Mouse (Mus musculus) intestine, postnatal 0 days (tissue): Measurements from ENCODE around the gene Ppp4r3a. TPM values are rescaled to one million over a fixed set of nuclear protein-coding genes. Genes with fewer than 3 reads are reported as not detected.

Source experiments
- ATAC-seq: fragments of 200-750 bp; cut with Nextera tagmentation; 2 replicates; pipeline ENCODE4 v1.8.0; 2017; ENCODE audit warnings: mild to moderate bottlenecking, moderate TSS enrichment, moderate library complexity
- H3K27ac ChIP-seq: fragments of 300-500 bp; sonication (generic); 2 replicates; pipeline ENCODE4 v1.5.1; 2014; ENCODE audit warnings: mild to moderate bottlenecking, low read depth, low read length, moderate library complexity
- H3K27me3 ChIP-seq: fragments of 300-500 bp; sonication (generic); replicated peaks from 2 replicates; pipeline ENCODE4 v1.6.1; 2014; ENCODE audit warnings: low read length, mixed read lengths; ENCODE audit not compliant: control insufficient read depth, insufficient read depth
- H3K36me3 ChIP-seq: fragments of 300-500 bp; sonication (generic); 2 replicates; pipeline ENCODE4 v1.6.1; 2014; ENCODE audit warnings: mild to moderate bottlenecking, moderate library complexity; ENCODE audit not compliant: control insufficient read depth, insufficient read depth
- H3K4me1 ChIP-seq: fragments of 300-500 bp; sonication (generic); replicated peaks from 2 replicates; pipeline ENCODE4 v1.6.1; 2014; ENCODE audit warnings: antibody characterized with exemption, low read length, mixed read lengths; ENCODE audit not compliant: control insufficient read depth, insufficient read depth
- H3K4me2 ChIP-seq: fragments of 300-500 bp; sonication (generic); replicated peaks from 2 replicates; pipeline ENCODE4 v1.6.1; 2014; ENCODE audit warnings: low read depth, mild to moderate bottlenecking, moderate library complexity
- H3K4me3 ChIP-seq: fragments of 300-500 bp; sonication (generic); 2 replicates; pipeline ENCODE4 v1.5.1; 2014; ENCODE audit warnings: low read depth, low read length
- H3K9ac ChIP-seq: fragments of 300-500 bp; sonication (generic); 2 replicates; pipeline ENCODE4 v1.6.1; 2014; ENCODE audit warnings: mild to moderate bottlenecking, low read depth, low read length
- H3K9me3 ChIP-seq: fragments of 300-500 bp; sonication (generic); 2 replicates; pipeline ENCODE4 v1.6.1; 2016; ENCODE audit warnings: mixed run types; ENCODE audit not compliant: control insufficient read depth
- CTCF ChIP-seq: sonication (generic); IDR thresholded peaks from 2 replicates; pipeline ENCODE4 v1.5.1; 2016; ENCODE audit warnings: low read depth, mild to moderate bottlenecking, control low read depth, antibody characterized with exemption, moderate library complexity
- WGBS: fragments of 180-500 bp; shearing (Covaris S2); extraction: QIAGEN DNeasy Blood & Tissue Kit; methylation state at CpG from one replicate; pipeline ENCODE4 v1.1.7; 2014; 5-methylcytosine and 5-hydroxymethylcytosine counted together
- polyA plus RNA-seq: library from polyadenylated mRNA; unstranded; fragments of >200 nt; fragmentation: Nextera tagmentation; extraction: Ambion mirVana; gene quantifications from 2 replicates; pipeline ENCODE4 v1.2.1, GENCODE M21; 2015

The Ppp4r3a gene
- polyA plus RNA-seq, 1 experiment from 2014 or later: 18.4 TPM

DNA sequence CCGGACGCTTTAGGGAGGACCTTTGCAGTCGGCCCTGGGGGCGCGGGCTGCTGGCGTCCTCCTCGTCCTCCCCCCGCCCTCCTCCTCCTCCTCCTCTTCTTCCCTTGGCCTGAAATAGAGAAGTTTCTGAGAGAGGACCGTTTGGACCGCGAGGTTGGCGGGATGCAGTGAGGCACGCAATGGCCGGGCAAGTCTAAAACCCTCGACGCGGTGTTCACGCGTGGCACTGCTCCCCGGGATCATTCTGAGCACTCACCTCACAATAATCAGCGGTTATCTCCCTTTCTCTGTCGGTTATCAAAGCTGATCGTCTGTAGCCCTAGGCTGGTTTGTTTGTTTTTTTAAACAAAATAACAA, 315 bp upstream of the Ppp4r3a start:
- H3K9ac ChIP-seq: peak overlapping the region; percentile 91

DNA sequence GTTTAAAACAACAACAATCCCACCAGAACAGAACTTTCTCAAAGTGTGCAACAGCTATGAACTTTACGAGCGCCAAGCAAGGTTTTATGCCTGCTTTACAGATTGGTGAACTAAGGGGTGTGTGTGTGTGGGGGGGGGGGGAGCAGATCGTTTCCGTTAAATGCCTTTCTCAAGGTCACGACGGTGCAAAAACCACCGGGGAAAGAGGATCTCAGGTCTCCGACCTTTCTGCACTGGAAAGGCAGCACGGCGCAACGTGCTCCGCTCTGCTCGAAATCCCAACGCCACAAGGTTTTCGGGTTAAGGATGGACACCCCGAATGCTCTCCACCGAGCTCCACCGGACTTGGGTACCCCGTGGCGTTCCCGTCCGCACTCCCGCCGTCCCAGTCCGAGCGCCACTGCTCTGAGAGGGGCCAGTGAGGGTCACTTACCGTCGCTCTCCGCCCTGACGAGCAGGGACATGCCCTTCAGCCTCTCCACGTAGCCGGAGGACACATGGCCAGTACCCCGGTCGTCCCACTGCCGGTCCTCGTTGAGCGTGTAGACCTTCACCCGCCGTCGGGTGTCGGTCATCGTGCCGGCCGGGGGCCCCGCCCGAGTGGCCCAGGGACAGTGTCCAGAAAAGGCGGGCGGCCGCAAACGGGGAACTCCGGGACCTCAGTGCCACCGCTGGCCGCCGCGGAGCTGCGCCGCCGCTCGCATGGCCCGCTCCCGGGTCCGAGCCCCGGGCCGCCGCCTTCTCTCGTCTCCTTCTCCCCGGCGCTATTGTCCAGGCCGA, 1.0 kb downstream of the Ppp4r3a start:
- Histone ChIP-seq H3K27ac (peak overlapping the region; percentile 92), H3K4me1 (no peaks in the 10 kb centered on the region; the same call in 1 of the 2 replicates), H3K4me2 (peak overlapping the region; percentile 72), H3K9ac (peak overlapping the region; percentile 91), H3K36me3 (no peaks in the 10 kb centered on the region), H3K9me3 (no peaks in the 10 kb centered on the region), H3K4me3 (peak overlapping the region; percentile 89), H3K27me3 (no peaks in the 10 kb centered on the region)
- no peak for TF ChIP-seq CTCF
- peak; percentile 20; the same call in 1 of the 2 replicates for ATAC-seq
- WGBS: under 1% methylated on average over 68 of the region's 69 CpGs

More for the DNA sequence above, 315 bp upstream of the Ppp4r3a start:
- Histone ChIP-seq H3K27ac (peak overlapping the region; percentile 92), H3K9me3 (no peaks in the 10 kb centered on the region), H3K27me3 (no peaks in the 10 kb centered on the region), H3K36me3 (no peaks in the 10 kb centered on the region), H3K4me1 (no peaks in the 10 kb centered on the region; the same call in 1 of the 2 replicates), H3K4me3 (peak overlapping the region; percentile 89), H3K4me2 (peak overlapping the region; percentile 72)
- ATAC-seq: peak; percentile 60
- WGBS: under 1% methylated on average over 23 of the region's 23 CpGs
- TF ChIP-seq CTCF: no peak

DNA sequence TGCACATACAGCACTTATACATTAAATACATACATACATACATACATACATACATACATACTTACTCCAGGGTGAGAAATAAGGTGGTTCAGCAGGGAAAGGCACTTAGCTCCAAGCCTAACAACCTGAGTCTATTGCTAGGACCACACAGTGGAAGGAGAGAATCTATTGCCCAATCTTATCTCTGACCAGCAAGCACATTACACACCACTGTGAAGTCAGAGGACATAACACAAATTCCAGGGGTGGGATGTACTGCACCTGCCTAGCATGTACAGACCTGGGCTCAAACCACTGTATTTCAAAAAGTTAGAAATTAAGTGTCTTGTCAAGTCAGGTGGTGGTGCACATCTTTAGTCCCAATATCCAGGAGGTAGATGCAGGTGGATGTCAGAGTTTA, 5.5 kb downstream of the Ppp4r3a start:
- Histone ChIP-seq H3K9ac (no peak overlapping the region), H3K4me1 (no peaks in the 10 kb centered on the region; the same call in 1 of the 2 replicates), H3K27me3 (no peaks in the 10 kb centered on the region), H3K36me3 (no peaks in the 10 kb centered on the region; the same call in 1 of the 2 replicates), H3K4me2 (no peak overlapping the region), H3K4me3 (no peak overlapping the region), H3K9me3 (no peaks in the 10 kb centered on the region), H3K27ac (no peak overlapping the region)
- no peak for TF ChIP-seq CTCF
- no peak for ATAC-seq

DNA sequence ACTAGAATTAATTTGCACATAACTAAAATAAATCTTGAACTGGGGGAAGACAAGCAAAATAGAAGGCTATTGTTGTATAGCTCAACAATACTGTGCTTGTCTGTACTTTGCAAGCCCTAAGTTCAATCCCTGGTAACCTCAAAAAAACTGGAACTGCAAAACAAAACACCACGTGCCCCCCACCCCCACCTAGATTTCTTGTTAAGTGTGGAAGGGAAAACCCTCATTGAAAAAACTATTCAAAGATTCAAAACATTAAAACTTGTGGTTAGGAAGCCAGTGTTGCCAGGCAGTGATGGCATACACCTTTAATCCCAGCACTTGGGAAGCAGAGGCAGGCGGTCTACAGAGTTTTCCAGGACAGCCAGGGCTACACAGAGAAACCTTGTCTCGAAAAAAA, 8.1 kb downstream of the Ppp4r3a start:
- no peak overlapping the region for H3K27ac ChIP-seq
- H3K4me2 ChIP-seq: no peak overlapping the region
- H3K9ac ChIP-seq: no peak overlapping the region
- 85% methylated on average over 3 of the region's 3 CpGs for WGBS
- H3K36me3 ChIP-seq: no peaks in the 10 kb centered on the region; the same call in 1 of the 2 replicates
- no peaks in the 10 kb centered on the region for H3K27me3 ChIP-seq
- no peaks in the 10 kb centered on the region for H3K4me1 ChIP-seq
- no peak for TF ChIP-seq CTCF
- no peak overlapping the region for H3K4me3 ChIP-seq
- H3K9me3 ChIP-seq: no peaks in the 10 kb centered on the region
- no peak for ATAC-seq

DNA sequence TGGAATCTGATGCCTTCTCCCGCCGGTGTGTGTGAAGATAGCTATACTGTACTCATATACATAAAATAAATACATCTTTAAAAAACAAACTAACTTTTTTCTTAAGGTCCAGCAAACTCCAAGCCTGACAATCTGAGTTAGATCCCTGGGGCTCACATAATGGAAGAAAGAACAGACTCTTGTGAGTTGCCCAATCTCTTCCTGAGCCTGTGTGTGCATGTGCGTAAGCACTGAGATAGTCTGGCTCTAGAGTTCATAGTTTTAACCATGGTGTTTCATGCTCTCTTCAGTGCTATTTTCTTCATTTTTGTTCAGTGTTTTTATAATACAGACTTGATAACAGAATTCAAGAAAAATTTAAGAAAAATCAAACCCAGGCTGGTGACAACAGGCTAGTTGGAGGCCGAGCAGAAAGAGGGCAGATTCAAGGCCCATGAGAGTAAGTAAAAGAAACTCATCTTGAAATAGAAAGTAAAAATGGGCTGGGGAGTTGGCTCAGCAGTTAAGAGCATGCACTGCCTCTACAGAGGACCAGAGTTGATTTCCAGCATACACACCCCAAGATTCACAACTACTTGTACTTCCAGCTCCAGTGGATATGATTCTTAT, 8.6 kb downstream of the Ppp4r3a start:
- no peaks in the 10 kb centered on the region for H3K4me1 ChIP-seq
- H3K9ac ChIP-seq: no peak overlapping the region
- ATAC-seq: no peak
- no peak for TF ChIP-seq CTCF
- 84% methylated on average over 4 of the region's 4 CpGs for WGBS
- no peaks in the 10 kb centered on the region for H3K9me3 ChIP-seq
- H3K36me3 ChIP-seq: no peaks in the 10 kb centered on the region; the same call in 1 of the 2 replicates
- no peaks in the 10 kb centered on the region for H3K27me3 ChIP-seq
- no peak overlapping the region for H3K4me3 ChIP-seq
- H3K27ac ChIP-seq: no peak overlapping the region
- no peak overlapping the region for H3K4me2 ChIP-seq

DNA sequence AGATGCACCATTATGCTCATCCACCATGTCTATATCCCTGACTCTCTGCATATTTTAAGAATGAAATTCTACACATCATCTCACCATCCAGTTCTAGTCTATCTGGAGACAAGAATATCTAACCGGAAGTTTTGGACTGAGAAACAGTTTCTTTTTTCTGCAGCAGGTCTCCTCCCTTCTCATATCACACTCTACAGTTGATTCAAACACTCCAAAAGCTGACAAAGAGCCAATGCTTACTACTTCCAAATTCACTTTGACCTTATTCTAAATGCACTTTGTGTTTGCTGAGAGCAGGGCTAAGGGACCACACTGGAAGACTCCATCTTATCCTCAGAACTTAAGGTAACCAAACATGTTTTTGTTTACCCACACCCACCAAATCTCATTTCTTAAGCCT, 13.7 kb downstream of the Ppp4r3a start:
- Histone ChIP-seq H3K9me3 (no peaks in the 10 kb centered on the region), H3K4me2 (no peak overlapping the region), H3K9ac (no peak overlapping the region), H3K27me3 (no peaks in the 10 kb centered on the region), H3K4me1 (no peaks in the 10 kb centered on the region), H3K4me3 (no peak overlapping the region), H3K36me3 (peaks cover 11% of the 10 kb centered on the region), H3K27ac (no peak overlapping the region)
- 89% methylated on average over 1 of the region's 1 CpGs for WGBS
- no peak for ATAC-seq
- no peak for TF ChIP-seq CTCF
